Mouse (Mus musculus): ENCODE measurements around the gene Pan2. TPM values are rescaled to one million over a fixed set of nuclear protein-coding genes. Genes with fewer than 3 reads are reported as not detected.
"Not testable (repeated sequence)": the region's sequence is repeated elsewhere in the genome, so short reads cannot be mapped to it uniquely, and the experiment has no call there.

The Pan2 gene
- polyA plus RNA-seq, 1 experiment: 25.7 TPM

- no peak overlapping the region for H3K4me3 ChIP-seq (ENCODE audit: extremely low read depth, insufficient read depth, insufficient read length)
- peak in 1 of 2 experiments; percentile 45 for DNase-seq (ENCODE audit: low read depth in 1 of 2, low spot score in 2 of 2)
- no peaks in the 10 kb centered on the region for H3K27me3 ChIP-seq (ENCODE audit: control insufficient read depth, insufficient read depth, low read length)
- no peaks in the 10 kb centered on the region for H3K4me1 ChIP-seq (ENCODE audit: control insufficient read depth, insufficient read depth, insufficient read length)
- TF ChIP-seq CTCF (IDR thresholded peaks at IDR 0.05; ENCODE audit: extremely low read depth, insufficient read depth, insufficient read length, insufficient replicate concordance) (peak; percentile 56; the same call in 1 of the 2 replicates), POLR2A (IDR thresholded peaks at IDR 0.05; ENCODE audit: low read depth, low read length) (no peak)
- WGBS: 77% methylated on average over 31 of the region's 31 CpGs
- peaks cover 48% of the 10 kb centered on the region for H3K36me3 ChIP-seq (ENCODE audit: control insufficient read depth, insufficient read depth, low read length)
- H3K27ac ChIP-seq (ENCODE audit: insufficient read depth, low read length): no peak overlapping the region
These were observed 19.2 kb upstream of the Pan2 start for GRCm38 (mm10) chr10:128283604-128284579.

GRCm38 (mm10) chr10:128290594-128290993 is 12.5 kb upstream of the Pan2 start:
- not testable (repeated sequence) for H3K27me3 ChIP-seq (ENCODE audit: control insufficient read depth, insufficient read depth, low read length); H3K4me3 ChIP-seq (ENCODE audit: extremely low read depth, insufficient read depth, insufficient read length); H3K4me1 ChIP-seq (ENCODE audit: control insufficient read depth, insufficient read depth, insufficient read length); DNase-seq (ENCODE audit: low read depth in 1 of 2, low spot score in 2 of 2); H3K27ac ChIP-seq (ENCODE audit: insufficient read depth, low read length)
- peaks cover 34% of the 10 kb centered on the region for H3K36me3 ChIP-seq (ENCODE audit: control insufficient read depth, insufficient read depth, low read length)
- 92% methylated on average over 1 of the region's 1 CpGs for WGBS

- Histone ChIP-seq H3K27ac (ENCODE audit: insufficient read depth, low read length) (no peak overlapping the region), H3K4me3 (ENCODE audit: extremely low read depth, insufficient read depth, insufficient read length) (no peak overlapping the region), H3K27me3 (ENCODE audit: control insufficient read depth, insufficient read depth, low read length) (no peaks in the 10 kb centered on the region), H3K36me3 (ENCODE audit: control insufficient read depth, insufficient read depth, low read length) (peaks cover 9% of the 10 kb centered on the region), H3K4me1 (ENCODE audit: control insufficient read depth, insufficient read depth, insufficient read length) (no peaks in the 10 kb centered on the region; the same call in 1 of the 2 replicates)
- TF ChIP-seq POLR2A (IDR thresholded peaks at IDR 0.05; ENCODE audit: low read depth, low read length) (no peak), CTCF (IDR thresholded peaks at IDR 0.05; ENCODE audit: extremely low read depth, insufficient read depth, insufficient read length, insufficient replicate concordance) (no peak)
- 85% methylated on average over 13 of the region's 13 CpGs for WGBS
- no peak for DNase-seq (ENCODE audit: low read depth in 1 of 2, low spot score in 2 of 2)
These were observed 6.6 kb upstream of the Pan2 start for GRCm38 (mm10) chr10:128296370-128297090.

- no peak overlapping the region for H3K4me3 ChIP-seq (ENCODE audit: extremely low read depth, insufficient read depth, insufficient read length)
- 84% methylated on average over 4 of the region's 4 CpGs for WGBS
- TF ChIP-seq POLR2A (IDR thresholded peaks at IDR 0.05; ENCODE audit: low read depth, low read length) (no peak), CTCF (IDR thresholded peaks at IDR 0.05; ENCODE audit: extremely low read depth, insufficient read depth, insufficient read length, insufficient replicate concordance) (no peak)
- no peaks in the 10 kb centered on the region for H3K27me3 ChIP-seq (ENCODE audit: control insufficient read depth, insufficient read depth, low read length)
- DNase-seq (ENCODE audit: low read depth in 1 of 2, low spot score in 2 of 2): no peak
- H3K4me1 ChIP-seq (ENCODE audit: control insufficient read depth, insufficient read depth, insufficient read length): no peaks in the 10 kb centered on the region; the same call in 1 of the 2 replicates
- H3K36me3 ChIP-seq (ENCODE audit: control insufficient read depth, insufficient read depth, low read length): peaks cover 3% of the 10 kb centered on the region; the same call in 1 of the 2 replicates
- no peak overlapping the region for H3K27ac ChIP-seq (ENCODE audit: insufficient read depth, low read length)
These were observed 5.9 kb upstream of the Pan2 start for GRCm38 (mm10) chr10:128297221-128297620.

- Histone ChIP-seq H3K27me3 (ENCODE audit: control insufficient read depth, insufficient read depth, low read length) (no peaks in the 10 kb centered on the region), H3K27ac (ENCODE audit: insufficient read depth, low read length) (no peak overlapping the region), H3K4me3 (ENCODE audit: extremely low read depth, insufficient read depth, insufficient read length) (no peak overlapping the region), H3K36me3 (ENCODE audit: control insufficient read depth, insufficient read depth, low read length) (0 out of 2 replicates have a peak, but pooled peaks cover 2% of the 10 kb centered on the region), H3K4me1 (ENCODE audit: control insufficient read depth, insufficient read depth, insufficient read length) (no peaks in the 10 kb centered on the region; the same call in 1 of the 2 replicates)
- no peak for TF ChIP-seq CTCF (IDR thresholded peaks at IDR 0.05; ENCODE audit: extremely low read depth, insufficient read depth, insufficient read length, insufficient replicate concordance)
- TF ChIP-seq POLR2A (IDR thresholded peaks at IDR 0.05; ENCODE audit: low read depth, low read length): no peak
- DNase-seq (ENCODE audit: low read depth in 1 of 2, low spot score in 2 of 2): no peak
- WGBS: 91% methylated on average over 11 of the region's 11 CpGs
These were observed 5.5 kb upstream of the Pan2 start for GRCm38 (mm10) chr10:128297622-128298021.

GRCm38 (mm10) chr10:128298243-128298642 is 4.9 kb upstream of the Pan2 start:
- 49% methylated on average over 6 of the region's 6 CpGs for WGBS
- TF ChIP-seq CTCF (IDR thresholded peaks at IDR 0.05; ENCODE audit: extremely low read depth, insufficient read depth, insufficient read length, insufficient replicate concordance): no peak
- TF ChIP-seq POLR2A (IDR thresholded peaks at IDR 0.05; ENCODE audit: low read depth, low read length): no peak
- Histone ChIP-seq H3K4me3 (ENCODE audit: extremely low read depth, insufficient read depth, insufficient read length) (no peak overlapping the region), H3K4me1 (ENCODE audit: control insufficient read depth, insufficient read depth, insufficient read length) (no peaks in the 10 kb centered on the region; the same call in 1 of the 2 replicates), H3K27me3 (ENCODE audit: control insufficient read depth, insufficient read depth, low read length) (no peaks in the 10 kb centered on the region), H3K27ac (ENCODE audit: insufficient read depth, low read length) (no peak overlapping the region), H3K36me3 (ENCODE audit: control insufficient read depth, insufficient read depth, low read length) (no peaks in the 10 kb centered on the region)
- DNase-seq (ENCODE audit: low read depth in 1 of 2, low spot score in 2 of 2): no peak
